Mouse (Mus musculus) kidney, adult 10 weeks (tissue): ENCODE results near the gene Clba1. TPM values are rescaled to one million over a fixed set of nuclear protein-coding genes. Genes with fewer than 3 reads are reported as not detected.

Experiments
- polyA plus RNA-seq: library from polyadenylated mRNA; stranded (reverse); fragments of 350-450 nt; fragmentation: Illumina TruSeq; extraction: RNeasy Lipid Tissue Mini Kit (QIAGEN cat#74804); gene quantifications from one replicate; pipeline ENCODE4 v1.2.3, GENCODE M21; 2014; ENCODE audit warnings: low read depth, low replicate concordance

Gene Clba1
- polyA plus RNA-seq = 5.5 TPM

DNA sequence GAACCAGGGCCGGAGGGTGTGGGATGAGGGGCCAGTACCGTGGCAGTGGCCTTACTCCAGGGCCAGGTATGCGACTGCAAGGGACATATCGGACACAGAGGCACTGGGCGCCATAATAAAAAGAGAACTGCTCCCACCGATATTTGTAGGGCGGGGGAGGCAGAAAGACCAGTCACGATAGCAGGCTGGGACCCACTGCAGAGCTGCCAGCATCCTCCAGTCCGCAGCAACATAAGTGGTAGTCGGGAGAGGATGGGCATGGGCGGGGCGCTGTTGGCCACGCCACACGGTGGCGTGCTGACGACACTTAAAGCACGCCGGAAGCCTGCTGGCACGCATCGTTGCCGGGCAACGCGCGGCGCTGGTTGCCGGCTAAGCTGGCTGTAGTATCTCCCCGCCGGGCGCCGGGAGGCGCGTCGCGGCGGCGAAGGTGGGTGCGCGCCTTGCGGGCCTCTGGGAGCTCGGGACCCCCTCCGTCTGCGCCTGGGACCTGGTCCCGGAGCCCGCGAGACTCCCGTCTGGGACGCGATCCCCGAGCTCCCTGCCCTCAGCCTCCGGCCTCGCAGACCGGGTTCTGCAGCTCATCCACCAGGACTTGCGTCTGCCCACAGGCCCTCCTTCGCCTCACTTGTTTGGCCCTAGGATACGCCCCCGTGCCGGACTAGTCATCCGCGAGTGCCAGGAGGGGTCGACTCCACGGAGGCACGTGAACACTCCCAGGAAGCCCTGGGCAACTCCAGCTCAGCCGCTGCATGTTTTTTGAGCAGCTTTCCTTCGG, at the start of gene Clba1:
Gene Clba1 (plus strand): TSS at position 351 of the 778 bp plus-strand sequence.

DNA sequence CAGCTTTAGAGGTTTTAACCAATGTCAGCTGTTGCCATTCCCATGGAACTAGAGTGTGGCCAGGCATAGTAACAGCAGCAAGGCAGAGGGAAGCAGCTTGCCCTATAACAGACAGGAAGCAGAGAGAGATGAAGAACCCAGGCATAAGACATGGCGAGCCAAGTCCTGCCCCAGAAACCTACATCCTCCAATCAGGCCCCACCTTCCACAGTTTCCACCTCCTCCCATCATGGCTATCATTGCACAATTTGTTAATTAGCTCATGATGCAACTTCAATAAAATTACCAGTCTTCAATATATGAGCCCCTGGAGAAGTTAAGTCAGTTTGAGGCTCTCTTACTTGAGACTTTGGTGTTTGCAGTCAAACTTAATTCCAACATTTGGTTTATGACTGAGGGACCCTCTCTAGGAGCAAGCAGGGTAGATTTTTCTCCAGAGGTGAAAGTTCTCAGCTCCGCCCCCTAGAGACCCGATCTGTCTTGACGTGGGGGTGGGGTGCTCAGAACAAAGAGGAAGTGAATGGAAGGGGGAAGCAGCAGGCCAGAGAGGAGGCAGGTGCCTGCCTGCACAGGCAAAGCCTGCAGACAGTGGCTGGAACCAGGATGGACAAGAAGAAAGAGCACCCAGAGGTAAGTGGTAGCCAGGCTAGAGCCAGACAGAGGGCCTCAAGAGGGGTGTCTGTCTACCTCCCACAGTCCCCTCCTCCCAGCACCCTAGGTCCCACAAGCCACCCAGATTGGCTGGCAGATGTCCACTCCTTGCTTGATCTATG, 48.4 kb upstream of the Clba1 start, which contains the start of gene Pld4:
Gene Pld4 (plus strand): TSS at position 502 of the 773 bp plus-strand sequence.

DNA sequence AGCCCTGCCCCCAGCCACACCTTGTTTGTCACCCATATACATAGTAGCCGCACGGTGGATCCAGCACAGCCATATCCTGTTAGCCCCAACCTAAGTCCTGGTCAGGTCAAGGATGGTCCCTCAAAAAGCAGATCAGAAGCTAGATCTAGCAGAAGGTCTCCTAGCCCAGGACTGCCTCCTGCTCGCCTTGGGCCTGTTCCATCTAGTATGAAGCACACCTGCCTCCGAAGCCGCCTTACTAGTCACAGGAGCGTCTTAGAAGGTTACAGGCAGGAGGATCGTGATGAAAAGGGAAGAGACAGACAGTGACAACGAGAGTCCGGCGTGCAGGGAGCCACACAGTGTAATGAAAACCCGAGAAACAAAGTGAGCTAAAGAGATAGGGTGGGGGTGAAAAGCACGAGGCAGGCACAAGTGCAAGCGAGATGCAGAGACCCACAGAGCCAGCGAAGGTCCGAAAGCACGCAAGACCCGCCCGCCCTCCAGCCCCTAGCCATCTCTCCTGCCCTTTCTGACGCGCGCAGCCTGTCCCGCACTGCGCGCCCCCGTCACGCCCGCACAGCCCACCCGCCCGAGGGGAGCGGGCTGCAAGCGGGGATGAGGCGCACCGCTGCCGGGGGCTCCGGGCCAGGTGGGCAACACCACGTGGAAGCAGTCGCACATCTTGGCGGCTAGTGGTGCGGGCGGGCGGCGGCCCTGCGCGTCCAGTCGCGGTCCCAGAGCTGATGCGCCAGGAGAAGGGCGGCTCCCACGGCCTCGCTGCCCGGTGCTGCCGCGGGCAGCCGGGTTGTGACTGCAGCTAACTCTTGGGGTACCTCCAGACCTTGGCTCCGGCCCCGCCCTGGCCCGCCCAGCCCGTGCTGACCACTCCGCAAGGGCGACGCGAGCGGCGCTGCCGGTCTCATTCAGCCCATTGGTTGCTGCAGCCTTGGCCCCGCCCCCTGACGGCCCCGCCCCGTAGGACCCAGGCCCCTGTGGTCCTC, 6.6 kb upstream of the Clba1 start, which contains the start of gene Ahnak2:
Gene Ahnak2 (minus strand): TSS at position 794 of the 983 bp plus-strand sequence.

DNA sequence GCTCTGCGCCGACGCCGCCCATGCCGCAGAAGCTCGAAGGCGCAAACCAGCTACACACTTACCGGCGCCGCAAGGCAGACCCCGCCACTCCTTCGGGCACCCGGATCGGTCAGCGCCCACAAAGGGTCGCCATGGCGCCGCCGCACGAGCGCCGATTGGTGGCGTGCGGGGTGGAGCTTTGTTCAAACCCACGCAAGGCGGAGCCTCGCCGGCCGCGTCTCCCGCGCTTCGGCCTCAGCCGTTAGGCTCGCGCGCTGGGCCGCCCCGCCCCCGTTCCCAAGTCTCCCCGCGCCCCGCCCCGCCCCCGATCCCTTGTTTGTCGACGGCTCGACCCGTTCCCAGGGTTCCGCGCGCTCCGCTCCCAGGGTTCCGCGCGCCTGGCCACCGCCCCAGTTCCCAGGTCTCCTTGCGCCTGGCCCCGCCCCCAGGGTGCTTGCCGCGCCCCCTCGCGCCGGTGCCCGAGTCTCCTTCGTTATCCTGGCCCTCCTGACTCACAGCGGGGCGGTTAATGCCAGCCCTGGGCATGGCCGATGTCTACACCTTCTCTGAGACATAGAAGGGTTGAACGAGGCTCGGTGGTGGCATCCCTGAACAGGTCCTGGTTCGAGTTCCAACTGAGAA, 20.6 kb downstream of the Clba1 start, which contains the start of gene Cdca4:
Gene Cdca4 (minus strand): TSS at position 180 of the 621 bp plus-strand sequence.

Other genes with a start within 250 kb of the Clba1 start
- gene Inf2, start 220.2 kb upstream of the Clba1 start, polyA plus RNA-seq = 0.24 TPM
- 1.5 TPM for gene Adssl1, start 188.9 kb upstream of the Clba1 start, polyA plus RNA-seq
- 1.9 TPM for gene Siva1, start 164.3 kb upstream of the Clba1 start, polyA plus RNA-seq
- gene Akt1, start 134.1 kb upstream of the Clba1 start, polyA plus RNA-seq = 2.5 TPM
- 0.24 TPM for gene Zbtb42, start 130.1 kb upstream of the Clba1 start, polyA plus RNA-seq
- gene Cep170b, start 88.5 kb upstream of the Clba1 start, polyA plus RNA-seq = 23.6 TPM
- gene Pld4, start 48.3 kb upstream of the Clba1 start, polyA plus RNA-seq = 0.20 TPM
- 0.16 TPM for gene Ahnak2, start 6.3 kb upstream of the Clba1 start, polyA plus RNA-seq
- 3.3 TPM for gene Cdca4, start 20.5 kb downstream of the Clba1 start, polyA plus RNA-seq
- gene Gpr132, start 59.3 kb downstream of the Clba1 start, polyA plus RNA-seq = not detected
- gene Jag2, start 120.8 kb downstream of the Clba1 start, polyA plus RNA-seq = 0.12 TPM
- 0.44 TPM for gene Nudt14, start 133.2 kb downstream of the Clba1 start, polyA plus RNA-seq
- gene Btbd6, start 167.5 kb downstream of the Clba1 start, polyA plus RNA-seq = 1.3 TPM
- 14.1 TPM for gene Brf1, start 191.8 kb downstream of the Clba1 start, polyA plus RNA-seq
- 6.4 TPM for gene Pacs2, start 205.6 kb downstream of the Clba1 start, polyA plus RNA-seq